Mouse (Mus musculus): ENCODE results near the gene Gm5737.

The Gm5737 gene

DNA sequence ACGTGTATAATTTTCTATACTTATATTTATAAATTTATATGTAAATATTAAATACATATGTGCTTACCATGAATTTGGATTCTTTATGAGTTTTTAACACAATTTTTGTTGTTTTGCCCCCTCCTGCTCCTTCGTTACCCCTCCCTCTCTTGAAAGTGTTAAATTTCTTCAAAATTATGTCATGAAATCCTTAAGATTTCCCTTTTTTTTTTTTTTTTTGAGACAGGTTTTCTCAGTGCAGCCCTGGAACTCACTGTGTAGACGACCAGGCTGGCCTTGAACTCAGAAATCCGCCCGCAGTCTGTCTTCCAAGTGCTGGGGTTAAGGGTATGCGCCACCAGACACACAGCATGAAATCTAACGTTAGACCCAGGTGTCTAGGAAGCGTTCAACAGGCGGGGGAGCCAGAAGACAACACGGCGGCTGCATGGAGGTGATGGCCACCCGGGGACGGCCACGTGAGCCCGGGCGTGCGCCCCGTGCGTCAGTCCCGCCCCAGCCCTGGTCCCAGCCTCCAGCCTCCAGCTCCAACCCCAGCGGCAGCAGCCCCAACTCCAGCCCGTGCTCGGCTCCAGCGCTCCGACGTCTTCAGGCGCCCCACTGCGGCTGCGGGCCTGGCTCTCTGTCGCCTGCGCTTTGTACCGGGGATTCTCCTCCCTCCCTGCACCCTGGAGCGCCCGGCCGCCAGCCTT, 30.3 kb downstream of the Gm5737 start, which contains the start of gene Eef2k:
Eef2k (plus strand) TSS at position 487 of the 692 bp plus-strand sequence.
- no peak for DNase-seq (ENCODE audit: extremely low read depth, low read depth, low spot score)

DNA sequence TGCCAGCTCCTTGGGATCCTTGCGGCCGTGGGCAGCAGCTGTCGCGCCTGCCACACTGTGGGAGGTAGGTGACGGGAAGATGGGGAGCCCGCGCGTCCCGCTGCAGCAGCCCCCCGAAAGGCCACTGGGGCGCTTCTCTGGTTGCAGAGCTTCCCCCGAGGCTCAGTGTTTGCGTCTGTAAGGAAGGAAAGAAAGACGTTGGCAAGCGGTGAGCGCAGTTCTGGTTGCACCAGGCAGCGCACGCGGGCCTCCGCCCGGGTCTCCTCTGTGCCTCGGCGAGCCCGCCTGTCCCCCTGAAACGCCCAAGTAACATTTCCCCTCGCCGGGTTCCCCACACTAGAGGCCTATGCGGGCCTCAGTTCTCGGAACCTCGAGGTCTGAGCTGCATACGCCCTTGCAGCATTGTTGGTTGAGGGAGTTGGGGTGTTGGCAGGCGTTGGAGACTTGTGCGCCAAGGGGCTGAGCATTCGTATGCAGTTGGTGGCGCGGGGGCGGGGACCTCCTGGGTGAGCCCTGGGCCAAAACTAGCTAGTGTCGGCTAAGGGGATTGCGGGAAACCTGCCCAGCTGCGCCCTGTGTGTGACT, 31.0 kb downstream of the Gm5737 start:
- DNase-seq (ENCODE audit: extremely low read depth, low read depth, low spot score): no peak

DNA sequence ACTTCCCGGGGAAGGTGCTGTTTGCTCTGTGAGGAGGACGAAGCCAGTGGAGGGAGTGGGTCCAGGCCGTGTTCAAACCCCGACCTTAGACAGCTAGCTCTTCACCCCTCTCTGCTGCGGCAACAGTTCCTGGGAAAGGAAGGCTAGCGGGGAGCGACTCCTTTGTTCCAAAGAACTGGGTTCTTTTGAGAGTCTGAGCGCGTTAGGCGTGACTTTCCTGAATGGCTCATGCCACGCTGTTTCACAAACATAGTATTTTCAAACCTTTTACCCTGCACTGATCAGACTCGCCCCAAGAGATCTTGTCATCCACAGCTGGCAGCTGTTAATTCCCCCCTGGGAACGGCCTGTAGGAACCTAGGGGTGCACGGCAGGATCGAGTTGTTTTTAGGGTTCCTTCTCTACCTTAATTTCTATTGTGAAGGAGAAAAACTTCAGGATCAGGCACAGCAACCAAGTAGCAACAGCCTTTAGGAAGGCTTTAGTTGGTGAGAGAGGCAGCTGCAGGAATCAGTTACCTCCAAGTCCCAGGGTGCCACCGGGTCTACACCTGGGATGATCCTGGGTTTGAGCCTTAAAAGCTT, 31.8 kb downstream of the Gm5737 start:
- no peak for DNase-seq (ENCODE audit: extremely low read depth, low read depth, low spot score)

DNA sequence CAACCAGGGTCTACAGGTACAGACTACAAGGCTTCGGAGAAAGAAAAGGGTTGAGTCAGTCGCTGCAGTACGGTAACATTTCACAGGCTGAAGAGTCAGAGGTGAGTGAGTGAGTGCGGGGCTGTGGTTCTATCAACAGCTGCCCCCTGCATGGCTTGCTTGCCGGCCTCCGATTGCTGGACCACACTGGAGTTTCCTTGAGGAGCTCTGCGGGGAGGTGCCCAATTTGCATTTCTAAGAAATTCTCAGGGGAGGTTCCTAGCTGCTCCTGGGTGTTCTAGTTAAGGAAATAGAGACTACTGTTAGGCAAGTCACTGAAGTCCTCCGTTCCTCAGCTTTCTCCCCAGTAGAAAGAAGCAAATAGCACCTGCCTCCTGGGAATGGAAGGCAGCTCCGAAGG, 32.5 kb downstream of the Gm5737 start:
- DNase-seq (ENCODE audit: extremely low read depth, low read depth, low spot score): no peak

DNA sequence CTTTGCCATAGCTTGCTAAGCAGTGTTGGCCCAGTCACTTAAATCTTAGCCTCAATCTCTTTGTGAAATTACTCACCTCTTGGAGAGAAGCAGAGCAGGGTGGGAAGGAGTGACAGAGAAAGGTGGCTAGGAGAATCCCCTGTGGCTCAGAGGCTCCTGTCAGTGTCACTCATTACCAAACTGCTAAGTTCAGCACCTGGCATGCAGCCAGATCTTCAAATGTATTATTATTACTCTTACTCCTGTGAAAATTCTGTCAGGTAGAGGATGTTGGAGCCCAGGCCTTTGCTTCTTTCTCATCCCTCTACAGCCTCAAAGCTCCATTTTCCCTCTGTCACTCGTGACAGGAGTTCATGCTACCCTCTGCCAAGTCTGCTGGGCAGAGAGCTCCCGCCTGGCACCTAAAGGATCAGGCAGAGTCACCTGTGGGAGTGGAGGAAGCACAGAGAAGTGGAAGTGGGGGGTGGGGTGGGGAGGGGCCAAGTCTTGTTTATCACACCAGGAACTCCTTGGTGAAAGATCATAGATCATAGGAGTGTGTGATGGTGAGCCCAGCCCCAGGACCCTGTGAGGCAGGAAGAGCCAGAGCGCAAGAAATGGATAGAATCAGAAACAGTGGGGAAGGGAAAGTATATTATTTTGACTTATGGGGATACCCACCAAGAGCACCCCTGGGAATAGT, 36.8 kb downstream of the Gm5737 start:
- DNase-seq (ENCODE audit: extremely low read depth, low read depth, low spot score): no peak

DNA sequence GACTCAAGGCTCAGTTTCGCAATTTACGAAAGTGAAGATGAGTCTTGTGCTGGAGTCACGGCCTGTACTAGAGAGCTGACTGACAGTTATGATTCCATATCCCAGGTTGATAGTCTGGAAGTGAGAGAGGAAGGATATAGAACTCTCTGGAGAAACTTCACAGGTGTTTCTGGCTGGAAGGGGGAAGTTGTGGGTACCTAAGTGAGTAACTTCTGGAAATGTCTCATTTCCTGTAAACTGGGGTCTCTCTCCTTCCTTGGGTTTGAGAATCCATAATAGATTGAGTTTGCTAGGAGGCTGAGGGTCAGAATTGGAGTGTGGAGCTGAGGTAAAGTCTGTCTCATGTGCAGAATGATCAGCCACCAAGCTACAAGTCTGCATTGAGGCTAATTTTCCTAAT, 38.0 kb downstream of the Gm5737 start:
- no peak for DNase-seq (ENCODE audit: extremely low read depth, low read depth, low spot score)

DNA sequence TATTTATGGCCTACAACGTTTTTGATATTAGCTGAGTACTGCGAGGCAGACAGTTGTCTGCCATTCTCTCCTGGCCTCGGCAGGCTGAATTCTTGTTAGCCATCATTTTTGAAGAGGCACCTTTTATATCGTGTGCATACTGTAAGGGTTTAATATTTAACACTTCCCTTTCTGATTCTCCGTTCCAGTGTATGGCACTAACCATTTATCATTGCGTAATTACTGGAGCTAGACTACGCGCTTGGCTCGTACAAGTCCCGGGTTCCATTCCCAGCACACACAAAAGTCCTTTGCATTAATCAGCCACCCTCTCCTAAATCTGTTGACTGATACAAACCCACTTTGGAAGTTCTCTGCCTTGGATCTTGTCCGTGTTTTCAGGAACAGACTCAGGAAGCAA, 47.7 kb downstream of the Gm5737 start:
- DNase-seq (ENCODE audit: extremely low read depth, low read depth, low spot score): no peak

DNA sequence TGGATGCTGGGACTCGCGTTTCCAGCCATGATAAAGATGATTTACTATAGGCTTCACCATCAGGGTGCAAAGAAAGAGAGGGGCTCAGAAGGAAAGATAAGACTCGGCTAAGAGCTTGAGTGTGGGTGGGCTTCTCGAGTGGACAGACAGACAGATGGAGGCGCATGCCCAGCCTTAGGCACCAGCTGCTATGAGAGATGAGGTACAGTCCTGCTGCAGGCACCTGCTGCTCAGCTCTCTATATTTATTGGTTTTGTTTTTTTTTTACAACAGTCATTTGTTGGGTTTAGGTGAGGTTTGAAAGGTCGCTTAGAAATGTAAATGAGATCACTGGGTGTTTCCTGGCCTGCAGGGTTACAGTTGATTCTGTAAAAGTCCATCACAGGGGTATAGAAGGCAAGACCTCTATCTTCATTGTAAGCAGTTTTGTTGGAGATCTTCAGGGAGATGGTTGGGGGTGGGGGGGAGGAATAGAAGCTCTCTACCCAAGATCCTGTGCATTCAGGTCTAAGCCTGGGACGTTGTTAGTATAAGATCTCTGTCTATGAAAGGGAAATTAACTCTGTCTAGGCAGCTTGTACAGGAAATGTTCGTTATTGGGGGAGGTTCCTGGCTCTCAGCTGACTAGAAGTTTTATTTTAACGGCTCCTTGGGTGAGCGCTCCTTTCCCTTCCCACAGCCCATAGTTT, 48.8 kb downstream of the Gm5737 start:
- no peak for DNase-seq (ENCODE audit: extremely low read depth, low read depth, low spot score)

DNA sequence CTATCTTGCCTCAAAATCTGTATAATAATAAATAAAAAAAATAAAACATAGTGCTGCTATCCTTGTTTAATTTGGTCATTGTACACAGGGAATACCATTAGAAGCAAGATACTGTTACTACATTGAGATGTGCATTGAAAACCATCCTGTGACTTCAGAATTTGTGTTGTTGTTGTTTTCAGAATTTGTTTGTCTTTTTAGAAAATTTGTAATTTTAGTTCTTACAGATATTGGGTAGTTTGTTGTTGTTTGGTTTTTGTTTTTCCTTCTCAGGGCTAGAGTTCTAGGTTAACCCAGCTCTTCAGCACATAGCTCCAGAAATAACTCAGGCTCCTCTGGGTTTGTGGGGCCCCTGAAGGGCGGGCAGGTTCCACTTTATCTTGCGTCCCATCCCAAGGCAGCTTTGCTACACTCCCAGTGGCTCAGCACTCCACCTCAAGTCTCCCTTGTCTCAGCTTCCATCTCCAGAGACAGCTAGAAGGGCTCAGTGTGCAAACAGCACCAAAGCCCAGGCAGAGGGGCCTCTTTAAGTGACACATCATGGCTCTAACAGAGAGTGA, 49.4 kb downstream of the Gm5737 start:
- no peak for DNase-seq (ENCODE audit: extremely low read depth, low read depth, low spot score)

DNA sequence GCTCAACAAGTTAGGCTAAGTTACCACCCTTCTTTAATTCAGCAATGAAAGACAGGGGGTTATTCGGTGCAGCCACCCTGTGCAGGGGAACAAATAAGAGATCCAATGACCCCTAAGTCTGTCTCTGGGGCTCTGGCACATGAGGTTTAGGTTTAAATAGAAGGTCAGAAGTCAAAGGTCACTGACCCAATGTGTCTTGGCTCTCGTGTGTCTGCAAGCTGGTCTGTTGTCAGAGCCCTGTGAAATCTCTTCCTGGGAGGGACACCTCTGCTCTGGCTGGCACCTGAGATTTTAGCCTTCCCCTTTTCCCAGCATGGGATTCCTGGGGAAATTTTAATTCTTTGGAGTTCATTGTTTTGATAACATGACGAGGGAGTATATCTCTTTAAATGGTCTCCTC, 50.0 kb downstream of the Gm5737 start:
- DNase-seq (ENCODE audit: extremely low read depth, low read depth, low spot score): no peak

DNA sequence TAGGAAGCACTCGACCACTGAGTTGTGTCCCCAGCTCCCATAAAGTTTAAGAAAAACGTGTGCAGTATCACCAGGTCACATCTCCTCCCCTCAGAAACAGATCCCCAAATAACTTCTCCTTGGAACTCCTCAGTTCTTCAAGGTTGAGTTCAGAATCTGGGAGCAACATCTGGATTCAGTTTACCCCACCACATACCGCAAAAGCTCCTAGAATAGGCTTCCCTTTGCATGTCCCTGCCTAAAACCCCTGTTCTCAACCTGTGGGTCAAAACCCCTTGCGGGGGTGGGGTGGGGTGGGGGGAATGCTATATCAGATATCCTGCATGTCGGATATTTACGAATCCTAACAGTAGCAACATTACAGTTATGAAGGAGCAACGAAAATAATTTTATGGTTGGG, 50.5 kb downstream of the Gm5737 start:
- no peak for DNase-seq (ENCODE audit: extremely low read depth, low read depth, low spot score)

DNA sequence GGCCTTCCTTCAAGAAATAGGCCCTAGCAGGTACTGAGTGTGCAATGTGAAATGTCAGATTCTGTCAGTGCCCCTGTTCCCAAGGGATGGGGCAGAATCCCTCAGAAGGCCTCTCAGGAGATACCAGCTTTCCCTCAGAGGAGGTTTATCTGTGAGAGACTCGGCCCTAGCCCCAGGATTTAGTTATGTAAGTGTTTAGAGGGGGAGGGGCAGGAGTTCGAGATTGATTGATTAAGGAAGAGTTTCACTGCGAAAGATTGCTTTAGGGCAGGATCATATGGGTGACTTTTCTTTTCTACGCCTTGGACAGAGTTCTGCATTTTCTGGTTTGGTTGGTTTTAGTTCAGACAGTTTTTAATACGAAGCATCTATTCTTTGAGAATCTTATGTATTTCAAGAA, 51.3 kb downstream of the Gm5737 start:
- peak; percentile 86 for DNase-seq (ENCODE audit: extremely low read depth, low read depth, low spot score)

DNA sequence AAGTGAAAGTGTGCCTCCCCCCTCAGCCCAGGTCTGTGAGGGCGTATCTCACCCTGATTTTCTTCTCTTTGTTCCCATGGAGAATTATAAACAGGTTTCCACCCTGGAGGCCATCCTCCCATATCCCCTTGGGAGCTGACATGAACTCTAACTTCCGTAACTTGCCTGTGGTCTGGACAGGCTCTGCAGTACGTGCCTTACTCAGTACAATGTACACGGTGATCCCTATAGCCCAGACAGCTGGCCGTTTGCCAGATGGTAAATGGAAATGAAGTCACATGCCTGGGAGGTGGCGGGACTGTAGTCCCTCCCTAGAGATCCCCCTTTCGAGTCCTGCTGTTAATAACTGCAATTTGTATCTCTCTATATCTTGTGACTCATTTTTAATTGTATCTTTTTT, 52.9 kb downstream of the Gm5737 start:
- DNase-seq (ENCODE audit: extremely low read depth, low read depth, low spot score): peak; percentile 40

DNA sequence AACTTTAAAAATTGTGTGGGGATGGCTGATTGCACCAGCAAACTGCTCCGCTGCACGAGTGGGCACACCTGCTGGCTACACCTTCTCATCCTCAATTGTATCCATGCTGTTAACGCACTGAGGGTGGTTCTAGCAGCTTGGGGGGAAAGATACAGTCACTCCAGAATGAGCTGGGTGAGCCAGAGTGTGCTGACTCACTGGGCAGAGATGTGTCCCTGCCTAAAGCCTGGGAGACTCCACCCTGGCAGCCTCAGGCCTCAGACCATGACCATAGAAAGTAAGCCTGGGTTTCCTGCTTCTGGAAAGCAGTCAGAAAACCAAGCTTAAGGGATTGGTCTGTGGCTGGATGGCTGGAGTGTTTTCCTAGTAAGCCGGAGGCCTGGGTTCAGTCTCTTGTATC, 53.7 kb downstream of the Gm5737 start:
- no peak for DNase-seq (ENCODE audit: extremely low read depth, low read depth, low spot score)

DNA sequence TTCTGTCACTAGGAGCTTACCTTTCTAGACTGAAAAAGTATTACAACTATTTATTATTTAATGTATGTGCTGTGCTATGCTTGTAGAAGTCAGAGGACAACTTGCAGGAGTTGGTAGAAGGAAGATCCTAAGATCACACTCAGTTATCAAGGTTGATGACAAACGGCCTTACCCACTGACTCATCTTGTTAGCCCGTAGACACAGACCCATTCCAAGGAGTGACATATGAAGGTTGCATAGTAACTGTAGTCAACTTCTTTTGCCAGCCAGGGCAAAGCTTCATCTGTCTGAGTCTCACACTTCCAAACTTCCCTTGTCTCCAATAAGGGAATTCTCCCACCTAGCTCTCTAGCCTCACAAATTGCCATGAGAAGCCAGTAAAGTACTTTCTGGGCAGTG, 54.5 kb downstream of the Gm5737 start:
- DNase-seq (ENCODE audit: extremely low read depth, low read depth, low spot score): no peak

DNA sequence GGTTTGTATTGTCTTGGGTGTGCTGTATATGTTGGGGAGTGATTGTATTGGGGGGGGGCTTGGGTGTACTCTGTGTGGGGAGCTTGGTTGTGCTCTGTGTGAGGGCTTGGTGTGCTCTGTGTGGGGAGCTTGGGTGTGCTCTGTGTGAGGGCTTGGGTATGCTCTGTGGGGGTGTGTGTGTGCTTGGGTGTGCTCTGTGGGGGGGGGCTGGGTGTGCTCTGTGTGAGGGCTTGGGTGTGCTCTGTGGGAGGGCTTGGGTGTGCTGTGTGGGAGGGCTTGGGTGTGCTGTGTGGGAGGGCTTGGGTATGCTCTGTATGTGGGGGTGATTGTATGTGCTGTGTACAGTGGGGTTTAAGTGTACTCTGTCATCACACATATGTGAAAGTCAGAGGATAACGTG, 55.6 kb downstream of the Gm5737 start:
- no peak for DNase-seq (ENCODE audit: extremely low read depth, low read depth, low spot score)

DNA sequence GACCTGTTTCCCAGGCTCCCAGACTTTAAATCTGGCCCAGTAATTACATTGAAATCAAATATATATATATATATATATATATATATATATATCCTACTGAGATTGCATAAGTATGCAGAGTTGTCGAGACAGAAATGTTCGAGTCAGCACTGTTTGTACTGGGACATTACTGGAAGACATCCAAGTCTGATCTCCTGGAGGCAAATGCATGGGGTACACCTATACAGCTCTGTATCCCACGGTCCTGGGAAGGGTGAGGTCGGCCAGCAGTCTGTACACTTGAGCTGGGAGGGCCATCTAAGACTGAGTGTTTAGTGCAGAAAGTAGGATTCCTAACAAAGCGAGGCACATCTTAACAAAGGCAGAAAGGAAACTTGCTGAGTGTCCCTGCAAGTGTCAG, 57.7 kb downstream of the Gm5737 start:
- DNase-seq (ENCODE audit: extremely low read depth, low read depth, low spot score): peak; percentile 36

DNA sequence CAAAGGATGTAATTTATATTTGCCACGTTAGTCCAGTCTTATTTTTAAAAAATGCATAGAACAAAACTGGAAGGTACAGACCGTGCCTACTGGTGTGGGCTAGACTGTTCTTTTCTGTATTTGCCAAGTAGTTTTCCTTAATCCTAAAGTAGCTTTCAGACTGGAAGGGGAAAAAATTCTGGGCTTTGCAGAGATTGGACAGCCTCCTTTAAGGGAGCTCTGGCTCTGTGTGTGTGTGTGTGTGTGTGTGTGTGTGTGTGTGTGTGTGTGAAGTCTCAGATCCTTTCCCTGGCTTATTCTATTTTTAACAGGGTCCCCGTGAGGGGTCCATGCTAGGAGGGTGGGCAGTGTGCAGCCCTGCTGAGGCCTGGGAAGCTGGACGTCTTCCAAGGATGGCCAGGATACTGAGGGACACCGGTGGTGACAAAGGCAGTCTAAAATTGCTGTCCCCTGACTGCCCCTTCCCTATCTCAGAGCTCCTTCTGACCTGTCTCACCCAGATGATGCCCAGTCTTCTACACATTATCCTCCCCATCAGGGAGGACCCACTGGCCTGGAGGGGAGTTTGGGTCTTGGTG, 58.4 kb downstream of the Gm5737 start:
- no peak for DNase-seq (ENCODE audit: extremely low read depth, low read depth, low spot score)

DNA sequence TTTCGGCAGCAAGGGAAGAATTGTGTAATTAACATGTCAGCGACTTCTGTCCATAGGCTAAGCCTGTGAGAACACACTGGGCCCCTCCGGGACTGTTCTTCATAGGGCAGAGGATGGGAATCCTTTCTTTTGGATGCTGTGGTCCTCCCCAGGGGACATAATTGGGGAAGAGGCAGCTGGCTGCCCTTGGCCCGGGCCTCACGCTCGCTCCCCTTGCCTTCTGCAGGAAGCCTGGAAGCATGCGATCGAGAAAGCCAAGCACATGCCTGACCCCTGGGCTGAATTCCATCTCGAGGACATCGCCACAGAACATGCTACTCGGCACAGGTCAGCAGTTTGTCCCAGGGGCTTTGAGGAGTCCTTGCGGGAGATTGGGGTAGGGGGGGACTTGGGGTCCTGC, 60.9 kb downstream of the Gm5737 start:
- DNase-seq (ENCODE audit: extremely low read depth, low read depth, low spot score): no peak

DNA sequence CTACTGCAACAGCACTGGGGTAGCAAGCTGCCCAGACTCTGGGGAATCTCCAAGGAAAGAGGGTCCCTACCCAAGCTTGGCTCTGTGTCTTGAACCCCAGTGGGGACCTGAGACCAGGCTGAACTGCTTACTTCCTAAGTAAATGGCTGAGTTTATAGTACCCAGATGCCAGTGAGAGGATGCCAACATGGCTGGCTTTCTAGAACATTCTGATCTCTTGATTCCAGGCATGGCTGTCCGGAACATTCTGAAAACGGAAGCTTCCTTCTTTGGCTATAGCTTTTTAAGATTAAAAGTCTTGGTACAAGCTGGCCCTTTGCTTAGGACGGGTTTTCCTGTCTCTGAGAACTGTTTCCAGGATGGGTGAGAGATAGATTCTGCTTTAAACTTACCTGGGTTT, 61.9 kb downstream of the Gm5737 start:
- DNase-seq (ENCODE audit: extremely low read depth, low read depth, low spot score): no peak
